Comparison of ENCODE assay signal across 17 mouse cellular contexts in genomic region chr13:58266864-58267263, GRCm38 (mm10).
"Had no signal": no experiment of that assay in that cellular context is flagged by ENCODE, and none has a peak within 500 bp of the region (broad histone marks: within the 10 kb centered on the region; RNA-seq: fewer than 3 reads in every experiment).

No protein-coding gene starts in this region.

- H3K36me3 ChIP-seq: stomach, embryonic 15.5 days had no signal

- H3K4me3 ChIP-seq: neural tube, embryonic 12.5 days; neural tube, embryonic 13.5 days; neural tube, embryonic 15.5 days; stomach, embryonic 15.5 days had no signal

- H3K27ac ChIP-seq: neural tube, embryonic 12.5 days; neural tube, embryonic 13.5 days; neural tube, embryonic 15.5 days; stomach, embryonic 15.5 days; stomach, postnatal 0 days had no signal

- H3K9me3 ChIP-seq: neural tube, embryonic 12.5 days; neural tube, embryonic 13.5 days; neural tube, embryonic 15.5 days; stomach, embryonic 15.5 days had no signal

- H3K4me1 ChIP-seq: neural tube, embryonic 12.5 days; neural tube, embryonic 13.5 days; neural tube, embryonic 15.5 days; stomach, embryonic 15.5 days had no signal

- H3K27me3 ChIP-seq: neural tube, embryonic 12.5 days; neural tube, embryonic 13.5 days; neural tube, embryonic 15.5 days; stomach, embryonic 15.5 days had no signal

- DNase-seq: retina, postnatal 1 day; right cerebral cortex, adult 18-20 months; right cerebral cortex, postnatal 14 days; right cerebral cortex, postnatal 25 days; right cerebral cortex, postnatal 4 days; spleen, adult 18-20 months; thymus, adult 18-20 months; thymus, adult 2 months; thymus, postnatal 14 days; thymus, postnatal 25 days; thymus, postnatal 36 days; thymus, postnatal 4 days had no signal

- H3K9ac ChIP-seq: neural tube, embryonic 12.5 days; neural tube, embryonic 13.5 days; neural tube, embryonic 15.5 days; stomach, embryonic 15.5 days had no signal
